Mouse (Mus musculus) testis, adult 2 months (tissue): ENCODE measurements around the gene C87436. TPM values are rescaled to one million over a fixed set of nuclear protein-coding genes. Genes with fewer than 3 reads are reported as not detected.

Source experiments
- H3K27ac ChIP-seq: fragments of 200-500 bp; 2 replicates; pipeline ENCODE4 v1.5.1; 2012; ENCODE audit warnings: low read depth, low read length; ENCODE audit not compliant: control insufficient read depth, insufficient read depth
- H3K27me3 ChIP-seq: fragments of 200-500 bp; 2 replicates; pipeline ENCODE4 v1.6.1; 2012; ENCODE audit warnings: mild to moderate bottlenecking, low read length, moderate library complexity; ENCODE audit not compliant: control insufficient read depth, insufficient read depth
- H3K36me3 ChIP-seq: fragments of 200-500 bp; 2 replicates; pipeline ENCODE4 v1.6.1; 2012; ENCODE audit warnings: mild to moderate bottlenecking, low read length; ENCODE audit not compliant: control insufficient read depth, insufficient read depth
- H3K4me1 ChIP-seq: fragments of 200-500 bp; 2 replicates; pipeline ENCODE4 v1.6.1; 2012; ENCODE audit warnings: low read length; ENCODE audit not compliant: control insufficient read depth, insufficient read depth
- H3K4me3 ChIP-seq: fragments of 200-500 bp; 2 replicates; pipeline ENCODE4 v1.5.1; 2012; ENCODE audit warnings: low read depth, mild to moderate bottlenecking, low read length, moderate library complexity, mixed read lengths; ENCODE audit not compliant: control insufficient read depth
- CTCF ChIP-seq: fragments of 200-500 bp; IDR thresholded peaks from 2 replicates; pipeline ENCODE4 v1.5.1; 2012; ENCODE audit warnings: low read depth, mild to moderate bottlenecking, inconsistent platforms, low read length, moderate library complexity; ENCODE audit not compliant: control insufficient read depth, insufficient read depth, insufficient replicate concordance
- POLR2A ChIP-seq: fragments of 200-500 bp; IDR thresholded peaks from 2 replicates; pipeline ENCODE4 v1.6.1; 2012; ENCODE audit warnings: low read depth, mild to moderate bottlenecking, inconsistent platforms, low read length, moderate library complexity; ENCODE audit not compliant: control insufficient read depth
- polyA plus RNA-seq: library from polyadenylated mRNA; depleted of rRNA; stranded (reverse); fragments of >200 nt; gene quantifications from 2 replicates; pipeline ENCODE4 v1.2.3, GENCODE M21; 2012

The C87436 gene
- polyA plus RNA-seq, 1 experiment: 77.1 TPM

GRCm38 (mm10) chr6:86506309-86506708 lies 68.1 kb downstream of the C87436 start:
- H3K4me3 ChIP-seq: no peak overlapping the region
- no peaks in the 10 kb centered on the region for H3K4me1 ChIP-seq
- H3K27me3 ChIP-seq: no peaks in the 10 kb centered on the region
- no peak for TF ChIP-seq POLR2A
- TF ChIP-seq CTCF: no peak
- no peak overlapping the region for H3K27ac ChIP-seq
- no peaks in the 10 kb centered on the region for H3K36me3 ChIP-seq

- no peaks in the 10 kb centered on the region for H3K27me3 ChIP-seq
- no peak for TF ChIP-seq CTCF
- TF ChIP-seq POLR2A: no peak
- no peaks in the 10 kb centered on the region for H3K36me3 ChIP-seq
- no peak overlapping the region for H3K4me3 ChIP-seq
- no peaks in the 10 kb centered on the region for H3K4me1 ChIP-seq
- H3K27ac ChIP-seq: no peak overlapping the region
These were observed 68.9 kb downstream of the C87436 start for GRCm38 (mm10) chr6:86507116-86507515.

GRCm38 (mm10) chr6:86508736-86509135 lies 70.6 kb downstream of the C87436 start:
- Histone ChIP-seq H3K27ac (no peak overlapping the region), H3K4me3 (no peak overlapping the region), H3K36me3 (no peaks in the 10 kb centered on the region), H3K4me1 (no peaks in the 10 kb centered on the region), H3K27me3 (no peaks in the 10 kb centered on the region)
- no peak for TF ChIP-seq POLR2A
- TF ChIP-seq CTCF: no peak

- H3K36me3 ChIP-seq: no peaks in the 10 kb centered on the region
- no peaks in the 10 kb centered on the region for H3K4me1 ChIP-seq
- TF ChIP-seq POLR2A (no peak), CTCF (no peak)
- H3K4me3 ChIP-seq: no peak overlapping the region
- H3K27me3 ChIP-seq: no peaks in the 10 kb centered on the region
- H3K27ac ChIP-seq: no peak overlapping the region
These were observed 71.2 kb downstream of the C87436 start for GRCm38 (mm10) chr6:86509194-86509865.

- Histone ChIP-seq H3K27ac (no peak overlapping the region), H3K4me1 (no peaks in the 10 kb centered on the region), H3K4me3 (no peak overlapping the region), H3K36me3 (no peaks in the 10 kb centered on the region), H3K27me3 (no peaks in the 10 kb centered on the region)
- TF ChIP-seq POLR2A (no peak), CTCF (no peak)
These were observed 71.7 kb downstream of the C87436 start for GRCm38 (mm10) chr6:86509866-86510200.

GRCm38 (mm10) chr6:86510979-86511378 lies 72.8 kb downstream of the C87436 start:
- Histone ChIP-seq H3K4me3 (no peak overlapping the region), H3K27me3 (no peaks in the 10 kb centered on the region), H3K27ac (no peak overlapping the region), H3K4me1 (peaks cover 2% of the 10 kb centered on the region; the same call in 1 of the 2 replicates), H3K36me3 (no peaks in the 10 kb centered on the region)
- no peak for TF ChIP-seq POLR2A
- TF ChIP-seq CTCF: no peak

- Histone ChIP-seq H3K4me3 (no peak overlapping the region), H3K27me3 (no peaks in the 10 kb centered on the region), H3K36me3 (no peaks in the 10 kb centered on the region), H3K4me1 (peaks cover 2% of the 10 kb centered on the region; the same call in 1 of the 2 replicates), H3K27ac (no peak overlapping the region)
- TF ChIP-seq POLR2A: no peak
- TF ChIP-seq CTCF: no peak
These were observed 75.1 kb downstream of the C87436 start for GRCm38 (mm10) chr6:86513296-86513695.
